Mouse (Mus musculus) limb, embryonic 11.5 days (tissue): ENCODE data around the gene Jpt1. TPM values are rescaled to one million over a fixed set of nuclear protein-coding genes. Genes with fewer than 3 reads are reported as not detected.
"Not testable (repeated sequence)": the region's sequence is repeated elsewhere in the genome, so short reads cannot be mapped to it uniquely, and the experiment has no call there.

Source experiments
- ATAC-seq: fragments of 200-750 bp; cut with Nextera tagmentation; 2 replicates; pipeline ENCODE4 v1.8.0; 2017; ENCODE audit warnings: low read depth; ENCODE audit not compliant: insufficient number of reproducible peaks, low FRiP score, low TSS enrichment
- DNase-seq: peaks from one replicate; pipeline ENCODE4 v3.0.0-alpha.2; 2015; ENCODE audit warnings: low spot score
- H3K27ac ChIP-seq: fragments of 300-500 bp; sonication (generic); replicated peaks from 2 replicates; pipeline ENCODE4 v1.5.1; 2014; ENCODE audit warnings: low read depth, mild to moderate bottlenecking, low read length
- H3K27me3 ChIP-seq: fragments of 300-500 bp; sonication (generic); 2 replicates; pipeline ENCODE4 v1.6.1; 2014; ENCODE audit warnings: mild to moderate bottlenecking, low read length, mixed read lengths; ENCODE audit not compliant: control insufficient read depth, insufficient read depth
- H3K36me3 ChIP-seq: fragments of 300-500 bp; sonication (generic); 2 replicates; pipeline ENCODE4 v1.6.1; 2014; ENCODE audit warnings: mild to moderate bottlenecking, low read length, moderate library complexity, mixed read lengths; ENCODE audit not compliant: control insufficient read depth, insufficient read depth
- H3K4me1 ChIP-seq: fragments of 300-500 bp; sonication (generic); 2 replicates; pipeline ENCODE4 v1.6.1; 2014; ENCODE audit warnings: low read length, mixed read lengths; ENCODE audit not compliant: control insufficient read depth, insufficient read depth
- H3K4me2 ChIP-seq: fragments of 300-500 bp; sonication (generic); 2 replicates; pipeline ENCODE4 v1.6.1; 2014; ENCODE audit warnings: low read depth, mild to moderate bottlenecking, moderate library complexity; ENCODE audit not compliant: severe bottlenecking
- H3K4me3 ChIP-seq: fragments of 300-500 bp; sonication (generic); 2 replicates; pipeline ENCODE4 v1.5.1; 2014; ENCODE audit warnings: low read depth, low read length
- H3K9ac ChIP-seq: fragments of 300-500 bp; sonication (generic); 2 replicates; pipeline ENCODE4 v1.6.1; 2014; ENCODE audit warnings: mild to moderate bottlenecking, low read length
- H3K9me3 ChIP-seq: fragments of 300-500 bp; sonication (generic); 2 replicates; pipeline ENCODE4 v1.6.1; 2016; ENCODE audit warnings: low read length; ENCODE audit not compliant: control insufficient read depth
- WGBS: fragments of 180-500 bp; shearing (Covaris S2); extraction: QIAGEN DNeasy Blood & Tissue Kit; methylation state at CpG from one replicate; pipeline ENCODE4 v1.1.7; 2014; 5-methylcytosine and 5-hydroxymethylcytosine counted together
- polyA plus RNA-seq: library from polyadenylated mRNA; unstranded; fragments of >200 nt; fragmentation: Nextera tagmentation; extraction: Ambion mirVana; gene quantifications from 2 replicates; pipeline ENCODE4 v1.2.1, GENCODE M21; 2014

Jpt1 gene
- polyA plus RNA-seq, 1 experiment from 2014 or later = 537 TPM

DNA sequence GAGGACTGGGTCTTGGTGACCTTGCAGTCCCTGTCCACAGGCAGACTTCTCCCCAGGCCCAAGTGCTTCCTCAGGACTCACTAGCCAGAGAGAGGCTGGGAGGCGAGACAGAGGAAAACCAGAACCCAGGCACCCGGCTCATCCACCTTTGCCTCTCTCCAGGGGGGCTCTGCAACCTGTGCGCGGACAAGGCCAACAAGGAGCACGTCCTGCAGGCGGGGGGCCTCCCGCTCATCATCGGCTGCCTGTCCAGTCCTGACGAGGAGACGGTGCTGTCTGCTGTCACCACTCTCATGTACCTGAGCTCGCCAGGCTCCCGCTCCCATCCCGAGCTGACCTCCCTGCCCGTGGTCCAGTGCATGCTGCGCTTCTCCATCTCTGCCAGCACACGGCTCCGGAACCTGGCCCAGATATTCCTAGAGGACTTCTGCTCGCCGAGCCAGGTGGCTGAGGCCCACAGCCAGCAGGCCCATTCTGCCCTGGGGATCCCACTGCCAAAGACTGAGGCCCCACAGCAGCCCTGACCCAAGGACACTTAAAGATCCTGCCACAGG, 25.6 kb downstream of the Jpt1 start:
- Histone ChIP-seq H3K27ac (no peak overlapping the region), H3K4me3 (no peak overlapping the region)

GRCm38 (mm10) chr11:115485155-115485554, 29.0 kb downstream of the Jpt1 start:
- Histone ChIP-seq H3K4me1 (no peaks in the 10 kb centered on the region; the same call in 1 of the 2 replicates), H3K4me3 (no peak overlapping the region), H3K9me3 (no peaks in the 10 kb centered on the region), H3K27ac (no peak overlapping the region), H3K36me3 (no peaks in the 10 kb centered on the region; the same call in 1 of the 2 replicates), H3K27me3 (no peaks in the 10 kb centered on the region), H3K4me2 (no peak overlapping the region), H3K9ac (no peak overlapping the region)
- 60% methylated on average over 12 of the region's 12 CpGs for WGBS
- ATAC-seq (peak; percentile 49), DNase-seq (peak; percentile 53)

More for the DNA sequence above, 25.6 kb downstream of the Jpt1 start:
- no peaks in the 10 kb centered on the region for H3K36me3 ChIP-seq
- H3K4me2 ChIP-seq = no peak overlapping the region
- 88% methylated on average over 19 of the region's 19 CpGs for WGBS
- peaks cover 6% of the 10 kb centered on the region for H3K4me1 ChIP-seq
- H3K9ac ChIP-seq = no peak overlapping the region
- H3K9me3 ChIP-seq = no peaks in the 10 kb centered on the region
- ATAC-seq = no peak
- H3K27me3 ChIP-seq = no peaks in the 10 kb centered on the region
- no peak for DNase-seq

- DNase-seq (peak; percentile 89), ATAC-seq (no peak)
- 21% methylated on average over 6 of the region's 6 CpGs for WGBS
- Histone ChIP-seq H3K9ac (no peak overlapping the region), H3K27ac (no peak overlapping the region), H3K4me2 (no peak overlapping the region), H3K27me3 (no peaks in the 10 kb centered on the region), H3K4me1 (no peaks in the 10 kb centered on the region), H3K36me3 (no peaks in the 10 kb centered on the region; the same call in none of the 2 replicates), H3K9me3 (no peaks in the 10 kb centered on the region), H3K4me3 (no peak overlapping the region)
These were observed 30.5 kb downstream of the Jpt1 start for GRCm38 (mm10) chr11:115483726-115484125.

DNA sequence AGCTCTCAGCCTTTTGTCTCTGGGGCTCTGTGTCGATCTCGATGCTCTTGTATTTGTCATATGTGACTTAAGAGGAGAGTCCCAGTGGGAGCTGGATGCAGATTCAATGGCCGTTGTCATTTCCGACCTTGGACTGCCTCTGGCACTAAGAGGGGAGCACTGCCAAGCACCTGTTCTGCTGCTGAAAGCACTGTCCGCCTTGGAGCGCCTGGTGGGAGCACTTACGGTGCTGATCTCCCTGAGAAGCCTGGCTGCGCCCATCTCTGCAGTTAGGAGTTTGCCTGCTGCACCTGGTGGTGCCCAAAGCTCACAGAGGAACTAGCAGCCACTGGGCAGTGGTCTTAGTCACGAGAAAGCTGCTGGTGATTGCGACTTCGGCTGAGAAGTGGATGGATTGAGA, 30.9 kb downstream of the Jpt1 start:
- Histone ChIP-seq H3K4me2 (no peak overlapping the region), H3K9ac (no peak overlapping the region), H3K4me1 (no peaks in the 10 kb centered on the region), H3K36me3 (no peaks in the 10 kb centered on the region; the same call in none of the 2 replicates), H3K27me3 (no peaks in the 10 kb centered on the region), H3K4me3 (no peak overlapping the region), H3K9me3 (no peaks in the 10 kb centered on the region), H3K27ac (no peak overlapping the region)
- DNase-seq = no peak
- no peak for ATAC-seq
- 74% methylated on average over 11 of the region's 11 CpGs for WGBS

- Histone ChIP-seq H3K27ac (no peak overlapping the region), H3K4me1 (no peaks in the 10 kb centered on the region), H3K9me3 (no peaks in the 10 kb centered on the region), H3K4me2 (no peak overlapping the region), H3K27me3 (no peaks in the 10 kb centered on the region), H3K9ac (no peak overlapping the region), H3K36me3 (no peaks in the 10 kb centered on the region; the same call in none of the 2 replicates), H3K4me3 (no peak overlapping the region)
- WGBS = 81% methylated on average over 6 of the region's 6 CpGs
- DNase-seq (no peak), ATAC-seq (no peak)
These were observed 32.5 kb downstream of the Jpt1 start for GRCm38 (mm10) chr11:115481553-115482259.

DNA sequence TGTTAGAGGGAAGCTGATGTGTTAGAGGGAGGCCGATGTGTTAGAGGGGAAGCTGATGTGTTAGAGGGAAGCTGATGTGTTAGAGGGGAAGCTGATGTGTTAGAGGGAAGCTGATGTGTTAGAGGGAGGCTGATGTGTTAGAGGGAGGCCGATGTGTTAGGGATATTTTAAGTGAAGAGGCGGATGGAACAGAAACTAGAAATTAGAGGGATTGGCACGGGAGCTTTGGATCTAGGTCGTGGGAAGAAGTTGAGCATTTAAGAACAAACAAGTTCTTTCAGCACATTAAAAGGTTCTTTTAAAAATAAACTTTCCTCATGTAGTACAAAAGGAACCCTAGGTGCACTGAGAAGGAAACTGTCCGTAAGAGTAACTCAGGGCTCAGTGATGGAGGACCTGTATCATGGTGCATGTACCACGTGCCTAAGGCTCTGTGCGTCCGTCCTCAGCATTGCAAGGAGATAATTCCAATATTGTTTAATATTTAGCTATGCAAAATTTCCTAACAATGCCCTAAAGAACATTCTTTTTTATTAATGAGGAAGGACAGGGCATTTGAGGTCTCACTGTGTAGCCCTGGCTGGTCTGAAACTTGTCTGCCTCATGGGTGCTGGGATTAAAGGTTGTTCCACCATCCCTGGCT, 35.8 kb downstream of the Jpt1 start:
- no peak overlapping the region for H3K4me3 ChIP-seq
- 84% methylated on average over 9 of the region's 9 CpGs for WGBS
- peaks cover 7% of the 10 kb centered on the region for H3K4me1 ChIP-seq
- H3K27me3 ChIP-seq = no peaks in the 10 kb centered on the region
- no peak overlapping the region for H3K4me2 ChIP-seq
- no peaks in the 10 kb centered on the region for H3K9me3 ChIP-seq
- H3K36me3 ChIP-seq = no peaks in the 10 kb centered on the region; the same call in none of the 2 replicates
- DNase-seq (no peak), ATAC-seq (no peak)
- no peak overlapping the region for H3K9ac ChIP-seq
- H3K27ac ChIP-seq = no peak overlapping the region

GRCm38 (mm10) chr11:115477388-115477787, 36.8 kb downstream of the Jpt1 start:
- not testable (repeated sequence) for H3K4me2 ChIP-seq, H3K4me1 ChIP-seq, DNase-seq, H3K27me3 ChIP-seq, H3K9me3 ChIP-seq, H3K27ac ChIP-seq, H3K9ac ChIP-seq, H3K4me3 ChIP-seq, ATAC-seq, H3K36me3 ChIP-seq
- 86% methylated on average over 7 of the region's 7 CpGs for WGBS

DNA sequence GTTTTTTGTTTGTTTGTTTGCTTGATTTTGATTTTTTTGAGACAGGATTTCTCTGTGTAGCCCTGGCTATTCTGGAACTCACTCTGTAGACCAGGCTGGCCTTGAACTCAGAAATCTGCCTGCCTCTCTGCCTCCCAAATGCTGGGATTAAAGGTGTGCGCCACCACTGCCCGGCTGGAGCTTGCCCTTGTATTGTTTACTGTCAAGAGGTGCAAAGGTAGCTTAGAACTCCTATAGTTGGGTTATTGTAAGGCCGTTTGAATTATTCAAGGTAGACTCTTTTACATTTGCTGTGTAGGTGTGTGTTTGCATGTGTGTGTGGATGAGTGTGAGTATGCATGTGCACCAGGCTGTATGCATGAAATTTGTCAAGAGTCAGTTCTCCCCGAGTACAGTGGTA, 37.6 kb downstream of the Jpt1 start:
- not testable (repeated sequence) for H3K9me3 ChIP-seq, H3K27ac ChIP-seq, H3K4me2 ChIP-seq, H3K27me3 ChIP-seq, H3K4me3 ChIP-seq, H3K4me1 ChIP-seq, DNase-seq, H3K9ac ChIP-seq, ATAC-seq, H3K36me3 ChIP-seq
- 88% methylated on average over 4 of the region's 4 CpGs for WGBS
